Mouse (Mus musculus) frontal cortex, postnatal 10 days (tissue): ENCODE measurements around the gene Ccp110.

ENCODE experiments used
- DNase-seq, 2 experiments: peaks; one replicate each; pipeline ENCODE4 v3.0.0; 2022; ENCODE audit warnings: low spot score in 2 of 2, mixed read lengths in 1 of 2

Gene Ccp110

DNA sequence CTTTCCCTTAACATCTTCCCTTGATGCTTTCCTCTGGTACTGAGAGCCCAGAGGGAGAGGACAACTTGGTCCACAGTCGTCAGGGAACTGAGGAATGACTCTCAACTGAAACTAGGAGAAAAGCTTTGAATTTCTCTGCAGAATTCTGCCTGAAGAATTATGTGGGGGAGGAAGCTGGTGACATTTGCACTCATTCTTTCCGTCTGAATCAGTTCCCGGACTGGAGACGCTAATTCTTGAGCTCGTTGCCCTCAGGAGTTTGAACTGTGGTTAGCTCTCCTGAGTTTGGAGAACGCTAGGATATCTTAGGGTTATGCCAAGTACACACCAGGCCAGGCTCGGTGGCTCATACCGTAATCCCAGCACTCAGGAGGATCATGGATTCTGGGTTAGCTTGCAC is 56.9 kb downstream of the Ccp110 start:
- no peak for DNase-seq

DNA sequence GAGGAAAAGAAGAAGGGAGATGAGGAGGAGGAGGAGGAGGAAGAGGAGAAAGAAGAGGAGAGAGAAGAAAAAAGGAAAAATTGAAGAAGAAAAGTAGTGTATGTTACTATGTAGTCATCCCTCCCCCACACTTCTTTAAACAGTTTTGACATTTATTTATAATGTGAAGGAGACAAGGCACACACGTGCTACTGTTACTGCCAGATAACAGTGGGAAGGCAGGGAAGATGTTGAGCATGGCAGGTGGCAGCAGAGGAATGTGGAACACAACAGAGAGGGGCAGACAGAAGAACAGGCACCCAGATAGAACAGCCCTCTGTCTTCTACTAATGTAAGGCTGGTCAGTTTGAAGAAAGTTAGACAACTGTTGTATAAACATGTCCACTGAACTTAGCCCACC is 57.3 kb downstream of the Ccp110 start:
- DNase-seq: no peak

DNA sequence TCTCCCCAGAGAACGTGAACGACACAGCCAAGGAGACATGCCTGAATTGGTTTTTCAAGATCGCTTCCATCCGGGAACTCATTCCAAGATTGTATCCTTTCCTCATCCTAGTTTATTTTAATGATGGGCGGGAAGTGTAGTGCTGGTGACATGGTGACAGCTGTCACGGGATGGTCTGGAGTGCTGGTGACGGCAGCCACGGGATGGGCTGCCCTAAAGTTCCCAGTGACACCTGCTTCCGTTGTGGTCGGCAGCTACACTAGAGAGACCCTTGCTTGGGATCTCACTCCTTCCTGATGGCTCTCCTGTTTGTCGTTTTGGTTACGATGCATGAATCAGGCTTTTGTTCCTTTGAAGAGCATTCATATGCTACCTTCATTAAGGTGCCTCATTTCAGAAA is 60.7 kb downstream of the Ccp110 start:
- DNase-seq: no peak

DNA sequence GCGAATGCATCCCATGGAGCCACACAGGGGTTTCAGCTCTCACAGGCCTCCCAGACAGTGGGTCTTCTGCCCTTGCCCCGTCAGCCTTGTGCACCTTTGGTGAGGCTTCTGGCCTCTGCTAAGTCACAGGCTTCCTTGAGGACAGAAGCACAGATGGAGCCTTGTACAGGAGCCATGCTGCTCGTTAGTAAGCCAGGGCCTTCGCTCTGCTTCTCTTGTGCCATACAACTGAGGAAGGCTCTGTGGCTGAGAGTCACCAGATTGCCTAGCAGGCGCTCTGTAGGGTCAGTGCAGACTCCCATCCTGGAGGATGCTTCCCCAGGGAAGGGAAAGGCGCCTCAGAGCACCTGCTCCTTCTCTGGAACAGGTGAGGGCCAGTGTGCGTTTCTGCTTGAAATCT is 63.6 kb downstream of the Ccp110 start:
- no peak for DNase-seq

DNA sequence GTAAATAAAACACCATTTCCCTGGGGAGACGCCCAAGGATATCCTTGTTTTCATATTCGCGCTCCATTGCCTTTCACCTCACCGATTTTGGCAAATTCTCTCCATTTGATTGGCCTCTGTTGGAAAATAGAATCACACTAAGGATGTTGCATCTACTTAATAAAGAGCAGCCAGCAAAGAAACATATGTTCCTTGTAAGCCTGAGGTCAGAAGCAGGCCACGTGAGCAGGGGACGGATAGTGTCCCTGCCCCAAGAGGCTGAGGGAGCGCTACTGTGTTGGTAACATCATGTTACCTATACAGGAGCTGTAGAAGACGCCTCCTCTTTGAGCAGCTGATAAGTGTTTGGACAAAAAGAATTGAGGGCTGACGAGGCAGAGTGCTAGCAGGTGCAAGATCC is 64.1 kb downstream of the Ccp110 start:
- DNase-seq: no peak

DNA sequence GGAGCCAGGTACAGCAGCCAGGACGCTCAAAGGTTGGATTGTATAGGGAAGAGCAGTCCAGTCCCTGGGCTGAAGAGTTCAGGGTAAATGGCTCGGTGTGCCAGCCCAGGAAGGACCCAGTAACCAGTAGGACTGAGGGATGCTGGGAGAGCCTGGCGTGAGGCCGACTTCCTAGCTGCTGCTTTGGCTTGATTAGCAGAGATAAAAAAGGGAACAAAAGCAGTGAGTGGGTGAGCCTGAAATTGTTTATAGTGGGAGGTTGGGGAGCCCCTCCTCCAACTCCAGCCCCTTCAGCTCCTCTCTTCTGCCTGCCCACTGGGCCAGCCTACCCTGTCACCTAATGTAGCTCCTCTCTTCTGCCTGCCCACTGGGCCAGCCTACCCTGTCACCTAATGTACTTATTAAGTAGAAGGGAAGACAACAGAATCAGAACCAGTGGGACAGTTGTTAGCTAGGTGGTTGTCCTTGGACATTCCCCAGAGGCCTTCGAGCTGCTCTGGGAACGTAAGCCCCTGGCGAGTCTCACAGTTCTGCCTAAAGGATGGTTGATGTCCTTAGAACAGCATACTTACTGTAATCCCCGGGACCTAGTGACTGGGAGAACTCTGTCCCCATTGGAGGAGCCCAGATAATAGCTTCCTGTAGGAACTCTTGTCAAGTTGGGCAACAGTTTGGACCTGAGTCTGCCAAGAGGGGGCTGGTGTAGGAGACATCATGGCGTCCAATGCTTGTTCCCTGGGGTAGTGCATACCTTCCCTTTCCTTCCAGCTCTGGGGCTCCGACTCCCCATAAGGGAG is 65.4 kb downstream of the Ccp110 start:
- DNase-seq: no peak

DNA sequence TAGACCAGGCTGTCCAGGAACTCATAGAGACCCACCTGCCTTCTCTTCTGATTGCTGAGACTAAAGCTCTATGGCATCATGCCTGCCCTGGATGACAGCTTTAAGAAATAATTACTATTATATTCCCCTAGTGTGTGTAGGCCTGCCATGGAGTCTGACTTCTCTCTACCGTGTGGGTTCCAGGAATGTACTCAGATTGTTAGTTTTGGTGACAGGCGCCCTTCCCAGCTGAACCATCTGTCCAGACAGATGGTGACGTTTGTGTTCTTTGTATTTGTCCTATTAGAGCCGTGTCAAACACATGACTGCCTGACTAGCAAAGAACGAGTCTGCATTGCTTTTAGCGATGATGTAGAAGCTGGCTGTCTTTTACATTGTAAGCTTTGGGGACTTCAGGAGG is 66.2 kb downstream of the Ccp110 start:
- DNase-seq: no peak

DNA sequence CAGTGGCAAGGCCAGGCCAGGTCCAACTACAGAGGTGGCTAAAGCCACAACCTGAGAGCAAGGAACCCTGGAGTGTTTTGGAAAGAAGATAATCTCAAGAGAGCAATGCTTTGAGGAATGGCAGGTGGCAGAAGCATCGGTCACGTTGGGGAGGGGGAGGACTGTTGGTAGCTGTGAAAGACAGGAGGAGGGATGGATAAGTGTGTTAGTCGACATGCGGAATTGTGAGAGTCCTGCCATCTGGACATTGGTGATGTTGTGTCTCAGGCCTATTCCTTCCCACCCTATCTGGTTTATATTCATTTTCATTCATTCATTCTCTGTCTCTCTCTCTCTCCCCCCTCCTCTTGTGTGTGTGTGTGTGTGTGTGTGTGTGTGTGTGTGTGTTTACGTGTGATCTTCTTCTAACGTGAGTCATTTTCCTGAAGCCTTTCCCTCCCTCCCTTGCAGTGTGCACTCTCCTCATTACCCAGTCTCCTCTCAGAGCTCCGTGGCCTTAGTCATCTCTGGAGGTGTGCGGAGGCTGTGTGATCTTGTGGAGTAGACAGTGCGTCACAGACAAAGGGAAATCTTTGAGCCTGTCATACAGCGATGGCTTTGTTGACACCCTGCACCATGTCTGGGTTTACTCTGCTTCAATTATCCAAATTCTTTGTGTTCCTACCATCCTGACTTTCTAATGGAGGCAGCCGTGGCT is 71.1 kb downstream of the Ccp110 start:
- DNase-seq: no peak

DNA sequence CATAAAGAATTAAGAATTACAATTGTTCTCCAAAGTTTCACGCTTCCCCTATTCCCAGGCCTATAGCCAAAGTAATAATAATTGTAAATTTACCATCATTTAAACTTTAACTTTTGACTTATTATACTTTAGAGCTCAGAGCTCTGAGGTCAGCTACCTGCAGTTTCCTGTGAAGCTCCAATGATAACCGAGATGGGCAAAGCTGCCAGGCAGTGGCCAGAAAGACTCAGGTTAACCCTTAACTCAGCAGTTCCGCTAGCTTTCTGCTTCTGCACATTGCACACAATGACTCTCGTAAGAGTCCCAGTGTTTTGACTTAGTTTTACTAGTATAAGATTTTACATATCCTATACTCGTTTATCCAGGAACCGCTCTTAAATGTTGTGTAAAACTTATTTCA is 73.7 kb downstream of the Ccp110 start:
- no peak for DNase-seq
